Mouse (Mus musculus) limb, embryonic 14.5 days (tissue): Measurements from ENCODE around the gene Mepce. TPM values are rescaled to one million over a fixed set of nuclear protein-coding genes. Genes with fewer than 3 reads are reported as not detected.

ENCODE experiments used
- ATAC-seq: fragments of 200-750 bp; cut with Nextera tagmentation; 2 replicates; pipeline ENCODE4 v1.8.0; 2017; ENCODE audit warnings: low read depth, moderate number of reproducible peaks, moderate TSS enrichment; ENCODE audit not compliant: low FRiP score
- DNase-seq: peaks from one replicate; pipeline ENCODE4 v3.0.0-alpha.2; 2015; ENCODE audit warnings: low spot score
- H3K27ac ChIP-seq: fragments of 300-500 bp; sonication (generic); replicated peaks from 2 replicates; pipeline ENCODE4 v1.5.1; 2014; ENCODE audit warnings: low read depth, mild to moderate bottlenecking, low read length, moderate library complexity, mixed read lengths
- H3K27me3 ChIP-seq: fragments of 300-500 bp; sonication (generic); 2 replicates; pipeline ENCODE4 v1.6.1; 2014; ENCODE audit warnings: low read length, mixed read lengths; ENCODE audit not compliant: control insufficient read depth, insufficient read depth
- H3K36me3 ChIP-seq: fragments of 300-500 bp; sonication (generic); 2 replicates; pipeline ENCODE4 v1.6.1; 2014; ENCODE audit warnings: mild to moderate bottlenecking, low read length, moderate library complexity, mixed read lengths; ENCODE audit not compliant: control insufficient read depth, insufficient read depth
- H3K4me1 ChIP-seq: fragments of 300-500 bp; sonication (generic); 2 replicates; pipeline ENCODE4 v1.6.1; 2014; ENCODE audit warnings: antibody characterized with exemption, low read length, mixed read lengths; ENCODE audit not compliant: control insufficient read depth, insufficient read depth
- H3K4me2 ChIP-seq: fragments of 300-500 bp; sonication (generic); replicated peaks from 2 replicates; pipeline ENCODE4 v1.6.1; 2014; ENCODE audit warnings: low read depth, mild to moderate bottlenecking, low read length, moderate library complexity; ENCODE audit not compliant: severe bottlenecking
- H3K4me3 ChIP-seq: fragments of 300-500 bp; sonication (generic); replicated peaks from 2 replicates; pipeline ENCODE4 v1.5.1; 2014; ENCODE audit warnings: low read length
- H3K9ac ChIP-seq: fragments of 300-500 bp; sonication (generic); 2 replicates; pipeline ENCODE4 v1.6.1; 2014; ENCODE audit warnings: mild to moderate bottlenecking, low read depth, low read length, moderate library complexity; ENCODE audit not compliant: severe bottlenecking
- H3K9me3 ChIP-seq: fragments of 300-500 bp; sonication (generic); 2 replicates; pipeline ENCODE4 v1.6.1; 2016; ENCODE audit warnings: low read length; ENCODE audit not compliant: control insufficient read depth
- POLR2A ChIP-seq: fragments of 200-500 bp; IDR thresholded peaks from 2 replicates; pipeline ENCODE4 v1.8.0; 2012; ENCODE audit warnings: inconsistent platforms, mild to moderate bottlenecking, moderate library complexity, borderline replicate concordance; ENCODE audit not compliant: insufficient read depth, insufficient read length; ENCODE audit errors: extremely low read depth
- WGBS: fragments of 180-500 bp; shearing (Covaris S2); extraction: QIAGEN DNeasy Blood & Tissue Kit; methylation state at CpG from one replicate; pipeline ENCODE4 v1.1.7; 2014; 5-methylcytosine and 5-hydroxymethylcytosine counted together
- polyA plus RNA-seq, 2 experiments: library from polyadenylated mRNA; depleted of rRNA in 1 of 2; stranded (reverse) in 1 of 2; unstranded in 1 of 2; fragments of >200 nt; fragmentation: Nextera tagmentation in 1 of 2; extraction: Ambion mirVana in 1 of 2; gene quantifications; 2 replicates each; pipeline versions ENCODE4 v1.2.1 to v1.2.3; 2012 to 2014

Gene Mepce
- polyA plus RNA-seq, 2 experiments, result 13.9 to 42.0 TPM

- DNase-seq (peak; percentile 100), ATAC-seq (peak; percentile 92)
- H3K4me3 ChIP-seq, result peak overlapping the region; percentile 87
Measured at GRCm38 (mm10) chr5:137786109-137786942, 1.1 kb downstream of the Mepce start.

GRCm38 (mm10) chr5:137785164-137786031, 2.1 kb downstream of the Mepce start:
- ATAC-seq (no peak), DNase-seq (peak; percentile 38)
- peak overlapping the region; percentile 87 for H3K4me3 ChIP-seq

More at GRCm38 (mm10) chr5:137786109-137786942, 1.1 kb downstream of the Mepce start:
- TF ChIP-seq POLR2A, result peak; percentile 97; the same call in 1 of the 2 replicates
- under 1% methylated on average over 76 of the region's 79 CpGs for WGBS
- peak overlapping the region; percentile 83 for H3K9ac ChIP-seq
- H3K9me3 ChIP-seq, result no peaks in the 10 kb centered on the region
- H3K4me2 ChIP-seq, result peak overlapping the region; percentile 83
- H3K27me3 ChIP-seq, result no peaks in the 10 kb centered on the region
- H3K36me3 ChIP-seq, result peaks cover 36% of the 10 kb centered on the region
- H3K27ac ChIP-seq, result peak overlapping the region; percentile 98
- peaks cover 30% of the 10 kb centered on the region for H3K4me1 ChIP-seq

DNA sequence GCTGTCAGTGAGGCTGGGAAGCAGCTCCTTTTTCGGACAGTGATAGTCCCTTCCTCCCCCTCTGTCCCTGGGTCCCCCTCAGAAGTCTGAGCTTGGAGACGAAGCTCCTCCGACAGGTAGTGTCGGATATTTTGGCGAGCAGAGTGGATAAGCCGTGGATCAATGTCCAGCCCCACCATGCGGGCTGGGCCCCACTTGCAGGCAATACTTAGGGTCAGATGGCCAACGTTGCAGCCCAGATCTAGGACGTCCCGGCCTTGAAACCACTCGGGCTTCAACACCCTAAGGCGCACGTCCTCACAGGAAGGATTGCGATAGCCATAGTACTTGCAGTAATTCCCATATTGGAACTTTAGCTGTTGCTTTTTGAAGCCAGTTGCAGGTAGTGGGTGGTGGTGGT, 2.9 kb downstream of the Mepce start:
- Histone ChIP-seq H3K27ac (no peak overlapping the region), H3K4me3 (peak overlapping the region; percentile 87), H3K9ac (peak overlapping the region; percentile 83), H3K36me3 (peaks cover 53% of the 10 kb centered on the region), H3K27me3 (no peaks in the 10 kb centered on the region), H3K4me1 (peaks cover 40% of the 10 kb centered on the region), H3K9me3 (no peaks in the 10 kb centered on the region), H3K4me2 (peak overlapping the region; percentile 83)
- DNase-seq (no peak), ATAC-seq (no peak)
- no peak for TF ChIP-seq POLR2A
- WGBS, result 83% methylated on average over 14 of the region's 14 CpGs

More at GRCm38 (mm10) chr5:137785164-137786031, 2.1 kb downstream of the Mepce start:
- 2% methylated on average over 43 of the region's 62 CpGs for WGBS
- TF ChIP-seq POLR2A, result no peak
- H3K9me3 ChIP-seq, result no peaks in the 10 kb centered on the region
- peak overlapping the region; percentile 83 for H3K4me2 ChIP-seq
- no peaks in the 10 kb centered on the region for H3K27me3 ChIP-seq
- H3K9ac ChIP-seq, result peak overlapping the region; percentile 83
- H3K36me3 ChIP-seq, result peaks cover 44% of the 10 kb centered on the region
- peak overlapping the region; percentile 98 for H3K27ac ChIP-seq
- peaks cover 32% of the 10 kb centered on the region for H3K4me1 ChIP-seq

DNA sequence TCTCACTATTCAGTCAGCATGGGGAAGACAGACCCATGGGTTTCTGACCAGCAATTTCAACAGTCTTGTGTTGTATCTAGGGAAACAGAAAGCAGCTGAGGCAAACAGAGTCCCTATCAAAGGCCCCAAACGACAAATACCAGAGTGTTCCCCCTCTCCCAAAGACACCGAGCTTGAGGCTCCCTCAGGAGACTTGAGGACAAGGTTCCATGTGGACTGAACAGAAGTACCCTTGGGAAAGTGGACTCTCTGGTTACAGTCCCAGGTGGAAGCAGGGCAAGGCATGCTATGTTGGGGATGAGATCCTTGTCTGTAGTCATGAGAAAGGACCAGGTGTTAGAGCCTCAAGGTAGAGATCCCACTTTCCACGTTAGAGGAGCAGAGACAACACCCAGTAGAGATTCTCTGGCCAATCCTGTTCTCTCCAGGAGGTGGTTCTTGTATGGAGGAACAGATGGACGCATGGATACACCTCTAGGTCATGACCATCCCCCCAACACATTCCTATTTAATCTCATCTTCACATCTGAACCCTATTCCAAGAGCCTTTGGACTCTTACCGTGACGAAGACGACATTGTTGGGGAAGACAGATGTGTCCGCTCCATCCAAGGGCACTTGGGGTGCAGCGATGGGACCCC, 3.4 kb downstream of the Mepce start:
- H3K9ac ChIP-seq, result peak overlapping the region; percentile 38
- H3K9me3 ChIP-seq, result no peaks in the 10 kb centered on the region
- WGBS, result 72% methylated on average over 9 of the region's 9 CpGs
- TF ChIP-seq POLR2A, result no peak
- H3K27me3 ChIP-seq, result no peaks in the 10 kb centered on the region
- peaks cover 42% of the 10 kb centered on the region for H3K4me1 ChIP-seq
- peak overlapping the region; percentile 87 for H3K4me3 ChIP-seq
- no peak overlapping the region for H3K27ac ChIP-seq
- H3K4me2 ChIP-seq, result peak overlapping the region; percentile 83
- DNase-seq (no peak), ATAC-seq (no peak)
- peaks cover 53% of the 10 kb centered on the region for H3K36me3 ChIP-seq
